Mouse (Mus musculus) embryo, embryonic 9.5 days (tissue): ENCODE measurements around the gene Slu7.
A peak's percentile ranks its signal among the peaks of the same experiment; 100 is the strongest.

Experiments
- DNase-seq: peaks from one replicate; pipeline ENCODE4 v3.0.0-alpha.2; 2017; ENCODE audit errors: extremely low spot score

Slu7 gene

GRCm38 (mm10) chr11:43425166-43425709 is 8.3 kb upstream of the Slu7 start:
- no peak for DNase-seq

DNA sequence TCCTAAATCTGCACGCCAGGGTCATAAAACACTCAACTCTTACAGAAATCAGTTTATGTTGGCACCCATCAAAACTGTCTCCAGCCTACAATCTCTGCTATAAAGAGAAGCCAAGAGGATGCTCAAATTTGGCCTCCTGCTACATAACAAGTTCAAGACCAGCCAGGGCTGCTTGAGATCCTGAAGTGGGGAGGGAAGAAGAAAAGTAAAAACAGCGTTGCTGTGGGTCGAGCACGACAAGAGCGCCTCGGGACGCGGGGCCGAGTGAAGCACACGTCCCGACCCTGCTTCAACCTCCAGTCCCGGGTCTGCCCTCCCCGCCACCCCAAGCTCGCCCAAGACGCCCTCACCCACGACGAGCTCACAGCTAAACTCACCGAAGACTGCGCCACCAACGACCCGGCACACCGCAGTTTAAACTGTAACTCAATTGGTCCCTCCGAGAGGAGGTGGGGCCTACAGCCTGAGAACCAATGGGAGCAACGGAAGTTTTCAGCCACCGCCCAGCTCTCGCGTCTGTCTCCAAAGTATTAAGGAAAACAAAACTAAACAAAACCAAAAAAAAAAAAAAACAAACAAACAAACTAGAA is 7.6 kb upstream of the Slu7 start, which contains the start of gene Pttg1:
Gene Pttg1 (minus strand): TSS at position 428 of the 590 bp plus-strand sequence.
- DNase-seq = peak; percentile 78

GRCm38 (mm10) chr11:43426414-43426884 is 7.1 kb upstream of the Slu7 start:
- DNase-seq = no peak

- DNase-seq = no peak
Observed at GRCm38 (mm10) chr11:43434024-43434407, 472 bp downstream of the Slu7 start.

- DNase-seq = no peak
Observed at GRCm38 (mm10) chr11:43441121-43441520, 7.6 kb downstream of the Slu7 start.

DNA sequence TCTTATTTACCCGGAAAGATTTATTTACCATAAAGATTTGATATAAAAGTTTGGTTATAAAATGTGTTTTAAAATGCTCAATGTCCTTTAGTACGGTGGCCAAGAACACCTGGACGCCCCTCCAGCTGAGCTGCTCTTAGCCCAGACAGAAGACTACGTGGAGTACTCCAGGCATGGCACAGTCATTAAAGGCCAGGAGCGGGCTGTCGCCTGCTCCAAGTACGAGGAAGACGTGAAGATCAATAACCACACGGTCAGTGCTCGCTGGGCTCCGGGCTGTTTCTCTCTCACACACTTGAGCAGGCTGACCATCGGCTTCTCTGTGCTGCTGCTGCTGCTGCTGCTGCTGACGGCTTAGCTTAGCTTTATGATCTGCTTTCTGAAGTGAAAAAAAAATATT is 9.6 kb downstream of the Slu7 start:
- no peak for DNase-seq

DNA sequence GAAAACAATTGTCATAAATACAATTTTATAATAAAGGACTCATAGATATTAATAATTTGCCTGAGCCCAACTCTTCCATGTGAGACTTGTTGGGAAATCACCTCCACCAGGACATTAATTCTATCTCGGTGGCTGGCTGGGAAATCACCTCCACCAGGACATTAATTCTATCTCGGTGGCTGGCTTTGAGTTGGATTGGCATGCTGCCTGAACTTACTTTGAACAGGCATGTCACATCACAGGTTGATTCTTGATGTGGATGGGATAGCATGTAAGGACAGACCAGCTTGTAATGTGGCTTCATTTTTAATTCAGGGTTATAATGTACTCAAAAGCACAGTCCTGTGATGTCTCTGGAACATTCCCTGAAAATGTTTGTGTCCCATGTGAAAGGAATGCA is 16.4 kb downstream of the Slu7 start:
- DNase-seq = no peak

DNA sequence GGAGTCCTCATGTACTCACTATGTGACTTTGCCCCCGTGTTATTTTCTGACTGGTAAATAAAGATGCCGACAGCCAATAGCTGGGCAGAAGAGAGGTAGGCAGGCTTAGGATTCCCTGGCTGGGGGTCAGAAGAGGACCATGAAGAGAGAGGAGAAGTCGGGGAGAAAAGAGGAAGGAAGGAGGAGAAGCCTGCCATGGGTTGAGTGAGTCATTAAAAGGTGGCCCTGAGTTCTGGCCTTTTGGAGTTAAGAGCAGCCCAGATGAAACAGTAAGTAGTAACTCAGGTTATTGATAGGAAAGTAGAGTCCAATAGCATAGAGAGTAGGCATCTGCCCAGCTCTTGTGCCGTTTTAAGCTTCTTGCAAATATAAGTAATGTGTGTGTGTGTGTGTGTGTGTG is 17.8 kb downstream of the Slu7 start:
- no peak for DNase-seq

- DNase-seq = no peak
Observed at GRCm38 (mm10) chr11:43452266-43452665, 18.7 kb downstream of the Slu7 start.

GRCm38 (mm10) chr11:43463204-43463603 is 29.7 kb downstream of the Slu7 start:
- no peak for DNase-seq

GRCm38 (mm10) chr11:43470118-43470517 is 36.6 kb downstream of the Slu7 start:
- no peak for DNase-seq

DNA sequence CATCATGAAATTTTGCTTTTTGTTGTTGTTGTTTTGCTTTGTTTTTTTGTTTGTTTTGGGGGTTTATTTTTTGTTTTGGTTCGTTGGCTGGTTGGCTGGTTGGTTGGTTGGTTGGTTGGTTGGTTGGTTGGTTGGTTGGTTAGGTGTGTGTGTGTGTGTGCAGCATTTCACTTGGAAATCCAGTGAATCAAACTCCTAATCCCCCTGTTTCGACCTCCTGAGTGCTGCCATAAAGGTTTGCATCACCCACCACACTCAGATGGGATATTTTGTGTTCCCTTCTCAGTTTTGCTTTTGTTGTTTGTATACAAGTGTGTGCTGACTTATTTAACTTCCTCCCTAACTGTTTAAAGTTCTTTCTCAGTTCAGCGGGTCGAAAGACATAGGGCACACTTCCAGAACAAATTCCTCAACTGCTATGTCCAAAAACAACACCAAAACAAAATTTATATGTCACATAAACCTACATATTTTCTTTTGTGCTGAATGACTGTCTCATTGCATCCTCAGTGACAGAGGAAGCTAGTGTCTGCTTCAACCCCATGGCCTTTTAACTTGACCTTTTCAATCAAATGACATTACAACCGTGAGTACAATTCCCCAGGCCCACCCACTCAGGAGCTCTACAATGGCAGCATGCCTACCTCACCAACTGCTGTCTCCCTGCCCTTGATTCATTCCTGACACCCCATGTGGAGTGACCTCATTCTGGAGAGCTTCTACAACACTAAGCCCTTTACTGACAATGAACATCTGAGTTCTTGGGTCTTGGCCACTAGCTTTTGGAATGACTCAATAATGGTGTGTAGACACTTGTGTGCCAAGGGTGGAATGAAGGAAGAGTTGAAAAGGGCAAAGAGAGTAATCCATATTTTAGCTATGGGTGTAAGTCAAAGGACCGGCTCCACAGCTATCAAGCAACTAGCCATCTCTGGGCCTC is 37.6 kb downstream of the Slu7 start:
- DNase-seq = no peak

- DNase-seq = no peak
Observed at GRCm38 (mm10) chr11:43473115-43473514, 39.6 kb downstream of the Slu7 start.

DNA sequence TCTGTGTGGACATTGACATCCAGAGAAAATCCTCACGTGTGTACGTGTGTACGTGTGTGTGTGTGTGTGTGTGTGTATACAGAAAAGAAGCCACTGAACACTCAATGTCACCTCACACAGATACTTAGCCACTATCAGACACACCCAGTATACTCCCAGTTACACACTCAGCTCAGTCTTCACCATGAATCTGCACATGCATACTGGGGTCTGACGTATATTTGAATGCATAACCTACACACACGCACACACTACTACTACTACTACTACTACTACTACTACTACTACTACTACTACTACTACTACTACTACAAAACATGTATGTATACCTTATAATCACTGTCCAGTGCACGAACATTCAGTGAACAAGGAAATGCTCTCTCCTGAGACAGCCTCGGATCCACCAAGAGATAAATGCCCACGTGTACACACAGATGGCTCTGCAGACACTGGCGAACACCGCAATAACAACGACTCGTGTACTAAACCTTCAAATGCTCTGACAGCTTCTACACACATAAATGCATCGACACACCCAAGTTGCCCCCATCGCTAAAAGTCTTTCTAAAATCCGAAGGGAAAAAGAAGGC is 40.2 kb downstream of the Slu7 start:
- no peak for DNase-seq

- peak; percentile 50 for DNase-seq
Observed at GRCm38 (mm10) chr11:43474225-43474774, 40.8 kb downstream of the Slu7 start, which contains the start of gene C1qtnf2. Gene C1qtnf2, plus strand, starts transcription at chr11:43474276.

DNA sequence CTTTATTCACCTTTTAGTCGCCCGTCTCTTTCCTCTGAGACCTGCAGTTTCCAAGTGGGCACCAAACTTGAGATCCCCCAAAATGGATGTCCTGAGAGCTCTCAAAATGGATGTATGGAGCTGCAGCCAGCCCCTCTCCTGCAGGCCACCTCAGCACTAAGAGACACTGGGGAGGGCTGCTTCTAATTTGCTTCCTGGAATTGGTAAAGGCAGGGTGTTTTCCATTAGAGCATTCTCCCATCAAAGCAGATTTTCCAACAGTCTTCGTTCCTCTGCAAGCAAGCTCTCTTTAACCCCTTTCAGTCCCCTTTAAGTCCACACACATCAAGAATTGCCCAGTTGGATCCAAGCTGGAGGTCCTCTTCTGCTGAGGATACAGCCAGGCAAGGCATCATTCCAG is 45.8 kb downstream of the Slu7 start:
- no peak for DNase-seq

DNA sequence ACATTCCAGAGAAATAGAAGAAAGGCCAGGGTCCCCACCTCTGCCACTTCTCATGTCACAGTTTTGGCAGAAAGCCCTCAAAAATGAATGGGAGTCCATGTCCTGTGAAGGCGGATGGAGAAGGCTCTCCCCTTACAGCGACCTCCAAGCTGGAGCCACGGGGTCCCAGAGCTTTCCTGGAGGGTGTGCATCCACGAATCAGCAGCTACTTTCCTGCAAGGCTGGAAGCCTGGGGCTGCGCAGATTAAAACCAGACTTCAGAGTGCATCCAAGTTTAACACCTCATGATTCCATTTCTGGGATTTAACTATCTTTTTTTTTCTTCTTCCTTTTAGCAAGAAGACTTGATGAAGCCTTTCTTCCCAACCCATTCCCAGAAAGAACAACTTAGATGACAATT is 47.0 kb downstream of the Slu7 start:
- DNase-seq = no peak

- no peak for DNase-seq
Observed at GRCm38 (mm10) chr11:43481672-43482522, 48.4 kb downstream of the Slu7 start.

DNA sequence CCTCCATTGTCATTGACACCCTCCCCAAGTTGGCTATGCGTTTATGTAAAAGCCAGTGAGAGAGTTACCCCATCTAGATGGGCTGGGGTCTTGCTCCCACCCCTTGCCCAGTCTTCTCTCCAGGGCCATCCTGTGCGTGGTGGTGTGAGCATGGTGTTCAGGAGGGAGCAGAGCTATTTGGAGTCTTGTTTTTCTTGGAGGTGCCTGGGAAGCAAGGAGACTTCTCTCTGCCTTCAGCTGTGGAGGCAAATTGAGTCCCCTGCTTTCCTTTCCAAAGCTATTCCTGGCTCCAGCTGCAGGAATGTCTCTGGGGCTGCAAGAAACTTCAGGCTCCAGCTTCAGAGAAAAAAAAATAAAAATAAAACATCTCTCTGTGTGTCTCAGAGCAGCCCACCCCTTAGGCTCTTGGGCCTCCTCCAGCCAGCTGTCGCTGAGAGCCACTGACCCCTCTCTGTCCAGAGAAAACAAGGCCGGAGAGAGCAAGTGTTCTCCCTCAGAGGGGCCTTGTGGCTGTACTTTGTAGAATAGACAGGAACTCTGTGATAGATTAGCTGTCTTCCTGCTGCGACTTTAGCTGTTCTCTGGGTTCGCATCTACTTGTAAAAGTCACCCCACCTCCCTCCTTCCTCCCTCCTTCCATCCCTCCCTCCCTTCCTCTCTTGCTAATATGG is 49.7 kb downstream of the Slu7 start:
- no peak for DNase-seq

DNA sequence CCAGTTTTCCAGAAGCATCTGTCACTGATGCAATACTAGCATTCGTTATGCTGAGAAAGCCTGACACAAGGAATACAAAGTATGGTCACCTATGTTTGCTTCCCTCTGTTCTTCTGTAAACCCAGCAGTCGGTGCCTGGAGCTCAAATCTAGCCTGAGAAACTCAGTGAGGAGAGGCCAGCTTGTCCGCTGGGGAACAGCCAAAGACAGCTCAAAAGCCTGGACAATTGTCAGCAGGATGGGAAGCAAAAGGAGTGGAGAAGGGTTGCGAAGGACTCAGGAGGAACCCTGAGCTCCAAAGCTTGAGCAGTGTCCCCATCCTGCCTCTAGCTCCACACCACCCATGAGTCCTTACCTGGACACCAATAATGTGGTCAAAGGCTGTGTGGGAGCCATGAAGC is 50.5 kb downstream of the Slu7 start:
- no peak for DNase-seq
